Mouse (Mus musculus): Measurements from ENCODE around the gene Nt5dc3.

The Nt5dc3 gene

DNA sequence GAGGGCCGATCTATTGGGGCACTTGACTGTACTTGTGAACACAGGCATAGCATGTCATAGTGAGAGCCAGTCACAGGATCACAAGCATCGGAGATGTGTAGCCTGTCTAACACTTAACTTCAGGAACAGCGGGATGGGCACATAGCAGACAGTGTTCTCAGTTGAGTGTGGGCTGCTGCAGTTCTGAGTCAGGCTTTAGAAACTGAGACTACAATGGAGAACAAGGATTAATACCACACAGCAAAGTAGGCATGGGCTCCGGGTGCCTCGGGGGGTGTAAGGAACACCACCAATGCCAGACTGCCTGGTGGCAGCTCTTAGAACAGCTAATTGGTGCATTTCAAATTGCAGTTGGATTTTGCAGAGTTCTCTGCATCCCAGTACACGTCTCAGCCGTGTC lies 42.2 kb downstream of the Nt5dc3 start:
- DNase-seq: no peak

DNA sequence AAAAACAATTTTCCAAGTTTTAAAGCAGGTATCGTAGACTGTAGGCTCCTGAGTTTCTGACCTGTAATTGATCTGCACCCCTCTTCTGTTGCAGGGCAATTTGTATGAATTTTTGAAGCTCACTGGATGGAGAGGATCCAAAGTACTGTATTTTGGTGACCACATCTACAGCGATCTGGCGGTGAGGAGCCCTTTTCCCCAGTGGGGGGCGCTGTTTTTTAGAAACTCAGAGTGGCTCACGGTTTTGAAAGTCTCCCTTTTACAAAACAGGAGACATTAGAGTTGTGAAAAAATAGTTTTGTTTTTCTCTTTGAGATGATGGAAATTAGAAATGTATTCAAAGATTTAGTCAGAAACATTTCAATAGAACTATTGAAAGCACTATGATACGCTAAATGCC lies 45.3 kb downstream of the Nt5dc3 start:
- no peak for DNase-seq

DNA sequence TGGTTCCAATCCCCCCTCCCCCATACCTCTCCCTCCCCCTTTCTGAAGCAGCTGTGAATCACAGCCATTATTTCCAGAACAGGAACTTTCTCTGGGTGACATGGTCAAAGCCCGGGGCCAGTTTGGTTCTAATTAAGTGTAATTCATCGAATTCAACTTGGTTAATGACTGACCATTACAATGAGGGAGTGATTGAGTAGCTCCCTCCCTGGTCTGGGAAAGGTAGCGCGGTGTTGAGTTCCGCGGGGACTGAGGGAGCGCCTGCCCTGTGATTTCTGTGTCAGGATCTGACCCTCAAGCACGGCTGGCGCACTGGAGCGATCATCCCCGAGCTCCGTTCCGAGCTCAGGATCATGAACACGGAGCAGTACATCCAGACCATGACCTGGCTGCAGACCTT lies 46.1 kb downstream of the Nt5dc3 start:
- no peak for DNase-seq

DNA sequence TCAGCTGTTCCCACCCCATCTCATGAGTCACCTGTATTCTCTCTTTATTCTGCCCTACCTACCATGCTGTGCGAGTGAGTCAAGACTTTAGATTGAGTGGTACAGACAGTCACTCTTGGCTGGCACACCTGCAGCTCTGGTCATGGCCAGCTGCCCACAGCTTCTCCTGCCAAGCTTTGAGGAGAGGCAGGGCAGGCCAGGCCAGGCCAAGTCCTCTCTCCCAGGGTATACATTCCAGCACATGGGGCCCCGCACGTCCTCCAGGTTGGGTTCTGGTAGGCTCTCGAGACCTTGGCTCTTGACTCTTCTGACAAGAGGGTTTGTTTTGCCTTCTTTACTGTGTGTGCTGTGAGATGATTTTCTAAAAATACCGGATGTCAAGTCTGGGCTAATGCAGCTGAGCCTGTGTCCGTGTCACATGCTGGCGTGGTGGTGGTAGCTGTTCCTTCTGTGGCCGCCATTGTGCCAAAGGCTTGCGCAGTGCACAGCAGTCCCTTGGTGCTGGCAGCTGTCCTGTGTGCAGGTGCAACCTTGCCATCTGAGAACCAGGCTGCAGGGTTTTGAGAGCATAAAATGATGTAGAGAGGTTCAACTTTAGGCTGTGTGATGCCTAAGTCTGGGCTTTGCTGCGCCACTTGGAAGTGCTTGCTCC lies 47.2 kb downstream of the Nt5dc3 start:
- DNase-seq: peak; percentile 79

DNA sequence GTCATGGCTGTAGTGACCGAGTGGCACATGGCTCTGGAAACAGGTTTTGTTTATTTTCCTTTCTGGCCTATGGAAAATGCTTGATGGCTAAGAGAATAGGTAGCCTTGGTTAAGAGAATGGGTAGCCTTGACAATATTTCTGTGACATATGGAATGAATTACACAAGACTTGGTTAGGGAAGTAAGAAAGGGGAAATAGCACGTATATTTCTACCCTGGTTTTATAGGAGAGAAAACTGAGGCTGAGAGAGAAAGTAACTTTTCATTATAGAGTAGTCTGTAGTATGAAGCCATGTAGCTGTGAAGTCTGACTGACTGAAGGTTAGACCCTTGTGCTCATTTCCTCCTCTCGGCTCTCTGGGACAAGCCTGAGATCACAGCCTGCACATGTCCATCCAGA lies 48.1 kb downstream of the Nt5dc3 start:
- no peak for DNase-seq

DNA sequence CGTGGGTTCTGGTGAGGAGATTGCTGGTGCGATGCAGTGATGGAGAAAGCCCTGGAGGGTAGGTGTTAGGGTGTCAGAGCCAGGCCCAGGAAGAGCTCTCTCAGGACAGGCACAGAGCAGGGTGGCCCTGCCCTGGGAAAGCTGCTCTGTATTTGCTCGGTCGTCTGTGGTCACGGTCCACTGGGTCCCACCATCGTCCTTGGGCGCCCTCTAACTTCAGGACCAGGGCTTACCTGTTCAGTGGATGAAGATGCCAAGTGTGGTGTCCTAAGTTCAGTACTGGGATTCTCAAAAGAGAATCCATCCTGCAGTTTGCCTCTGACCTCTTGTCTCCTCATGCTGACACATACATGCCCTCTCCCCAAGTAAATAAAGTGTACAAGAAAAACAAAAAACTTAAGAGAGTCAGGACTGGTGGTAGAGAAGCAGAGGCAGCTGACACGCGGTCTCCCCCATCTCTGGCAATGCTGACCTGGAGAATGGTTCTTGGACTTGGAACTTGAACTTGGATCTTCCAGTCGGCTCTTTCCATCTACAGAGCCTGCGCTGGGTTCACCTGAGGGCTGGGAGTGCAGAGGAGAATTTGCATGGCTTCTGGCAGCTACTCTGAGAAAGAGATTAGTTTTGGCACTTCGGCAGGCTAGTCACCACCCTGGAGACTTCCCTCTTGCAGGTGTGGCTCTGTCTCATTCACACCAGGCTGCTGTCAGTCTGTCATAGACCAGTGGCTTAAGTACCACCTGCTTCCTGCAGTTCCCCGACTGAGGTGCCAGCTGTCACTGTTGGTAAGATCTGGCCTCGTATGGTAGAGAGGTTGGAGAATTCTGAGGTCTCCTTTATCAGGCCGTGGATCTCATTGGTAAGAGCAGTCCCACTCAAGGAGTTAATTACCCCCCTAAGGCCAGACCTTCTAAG lies 49.7 kb downstream of the Nt5dc3 start:
- DNase-seq: no peak

DNA sequence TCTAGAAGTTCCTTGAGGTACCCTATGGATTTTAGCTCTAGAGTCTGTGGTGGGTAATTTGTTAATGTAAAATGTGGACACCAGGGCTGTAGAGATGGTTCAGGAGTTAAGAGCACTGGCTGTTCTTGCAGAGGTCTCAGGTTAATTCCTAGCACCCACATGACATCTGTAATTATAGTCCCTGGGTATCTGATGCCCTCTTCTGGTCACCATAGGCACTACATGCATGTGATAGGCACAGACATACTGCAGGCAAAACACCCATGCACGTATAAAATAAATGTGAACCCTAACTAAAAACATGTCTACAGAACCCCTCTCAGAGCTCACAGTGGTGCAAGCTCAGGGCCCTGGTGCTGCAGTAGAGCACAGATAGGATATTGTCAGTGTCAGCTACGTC lies 50.7 kb downstream of the Nt5dc3 start:
- DNase-seq: no peak

DNA sequence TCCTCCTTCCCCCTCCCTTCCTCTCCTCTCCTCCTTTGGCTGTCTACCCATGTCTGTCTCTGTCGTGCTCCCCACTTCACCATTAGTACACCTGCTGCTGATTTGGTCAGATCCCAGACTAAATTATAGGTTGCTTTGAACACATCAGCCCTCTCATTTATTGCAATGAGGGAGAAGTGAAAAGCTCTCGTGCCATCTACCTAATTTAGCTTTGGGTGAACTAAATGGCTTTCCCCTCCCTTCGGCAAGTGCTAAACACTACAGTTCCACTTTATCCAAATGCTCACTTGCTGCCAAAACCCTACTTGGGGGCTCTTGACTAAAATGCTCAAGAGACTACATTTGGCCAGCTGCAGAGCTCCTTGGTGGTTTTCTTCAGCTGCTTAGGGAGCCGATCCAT lies 58.0 kb downstream of the Nt5dc3 start:
- DNase-seq: no peak

DNA sequence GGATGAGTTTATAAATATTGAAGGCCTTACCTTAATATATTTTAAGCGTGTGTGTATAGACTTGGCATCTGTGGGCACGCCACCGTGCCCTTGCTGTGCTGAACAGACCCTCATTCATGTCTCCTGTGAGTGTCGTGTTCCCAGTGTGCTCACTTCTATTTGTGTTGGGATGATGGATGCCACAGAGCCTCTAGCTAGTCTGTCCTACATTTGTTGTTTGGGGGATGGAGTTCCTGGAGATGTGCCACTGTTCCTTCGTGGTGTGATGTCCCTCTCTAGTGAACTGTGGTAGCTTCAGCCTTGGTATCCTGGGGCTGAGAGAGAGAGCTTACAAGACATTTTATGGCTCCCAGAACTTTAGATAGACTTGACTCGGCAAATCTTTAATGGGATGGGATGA lies 60.0 kb downstream of the Nt5dc3 start:
- no peak for DNase-seq

DNA sequence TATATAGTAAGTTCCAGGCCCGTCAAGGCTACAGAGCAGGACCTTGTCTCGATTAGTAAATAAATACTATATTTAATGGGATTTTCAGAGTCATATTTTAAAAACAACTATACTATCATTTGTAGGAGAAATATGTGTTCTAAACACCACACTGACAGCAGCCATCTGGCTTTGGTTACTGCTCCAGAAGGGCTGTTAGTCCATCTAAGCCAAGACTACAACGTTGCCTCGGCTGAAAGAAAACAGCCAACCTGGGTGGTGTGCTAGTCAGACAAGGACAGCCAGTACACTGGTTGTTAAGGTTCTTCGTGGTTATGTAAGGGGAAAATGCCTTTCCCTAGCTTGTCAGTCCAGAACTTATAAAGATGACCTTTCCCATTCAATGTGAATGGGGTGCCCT lies 63.9 kb downstream of the Nt5dc3 start:
- DNase-seq: no peak

DNA sequence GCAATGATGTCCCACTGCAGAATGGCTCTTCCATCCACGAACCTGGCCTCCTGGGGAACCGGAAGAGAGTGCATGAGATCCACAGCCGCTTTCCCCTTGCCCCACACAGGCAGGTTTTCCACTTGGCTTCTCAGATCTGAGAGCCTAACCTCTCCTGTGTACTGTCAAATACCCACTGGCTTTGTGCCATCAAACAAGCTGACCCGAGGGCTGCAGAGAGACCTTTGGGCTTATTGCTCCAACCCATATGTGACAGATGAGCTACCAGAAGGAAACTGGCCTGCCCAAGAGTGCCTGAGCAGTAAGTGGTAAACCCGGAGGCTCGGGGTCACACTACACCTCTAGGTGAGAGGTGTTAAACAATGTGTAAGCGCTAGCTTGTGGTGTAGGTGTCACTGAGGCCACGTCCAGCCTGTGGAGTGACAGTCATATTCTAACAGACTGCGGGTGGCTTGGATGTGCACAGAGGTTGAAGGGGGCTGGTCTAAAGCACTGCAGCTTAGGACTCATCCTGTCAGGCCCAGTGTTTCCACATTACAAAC lies 68.2 kb downstream of the Nt5dc3 start:
- DNase-seq: no peak

DNA sequence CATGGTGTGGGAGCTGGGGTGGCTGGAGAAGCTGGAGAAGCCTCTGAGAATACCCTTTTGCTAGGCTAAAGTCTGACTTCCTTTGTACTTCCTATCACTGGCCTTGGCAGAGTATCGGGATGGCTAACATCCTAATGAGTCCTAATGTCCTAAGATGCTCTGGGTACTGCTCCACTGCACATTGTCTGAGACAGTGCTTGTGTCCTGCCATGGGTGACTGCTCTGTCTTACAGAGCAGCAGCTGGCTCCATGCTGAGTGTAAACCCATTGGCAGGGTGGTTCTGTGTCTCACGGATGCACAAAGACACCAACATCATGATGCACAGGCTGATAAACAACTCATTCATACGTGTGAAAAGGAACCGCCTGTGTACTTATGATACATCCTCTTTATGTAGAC lies 70.3 kb downstream of the Nt5dc3 start:
- DNase-seq: no peak

DNA sequence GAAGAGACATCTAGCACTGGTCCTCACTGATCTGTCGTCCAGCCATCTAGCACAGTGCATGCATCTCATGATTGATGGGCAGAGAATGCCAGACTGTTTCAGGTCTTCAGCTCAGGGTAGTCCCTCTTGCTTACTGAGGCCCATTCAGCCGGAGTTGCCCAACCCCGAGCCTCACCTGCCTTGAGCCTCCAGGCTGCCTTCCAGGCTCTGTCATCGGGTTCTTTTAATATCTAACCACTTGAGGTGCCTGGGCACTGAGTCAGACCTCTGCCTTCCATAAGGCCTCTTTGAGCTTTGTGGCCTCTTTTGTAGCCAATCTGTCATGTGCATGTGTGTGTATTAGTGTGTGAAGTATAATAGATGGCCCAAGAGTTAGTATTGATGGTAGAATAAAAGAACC lies 70.7 kb downstream of the Nt5dc3 start:
- DNase-seq: no peak

DNA sequence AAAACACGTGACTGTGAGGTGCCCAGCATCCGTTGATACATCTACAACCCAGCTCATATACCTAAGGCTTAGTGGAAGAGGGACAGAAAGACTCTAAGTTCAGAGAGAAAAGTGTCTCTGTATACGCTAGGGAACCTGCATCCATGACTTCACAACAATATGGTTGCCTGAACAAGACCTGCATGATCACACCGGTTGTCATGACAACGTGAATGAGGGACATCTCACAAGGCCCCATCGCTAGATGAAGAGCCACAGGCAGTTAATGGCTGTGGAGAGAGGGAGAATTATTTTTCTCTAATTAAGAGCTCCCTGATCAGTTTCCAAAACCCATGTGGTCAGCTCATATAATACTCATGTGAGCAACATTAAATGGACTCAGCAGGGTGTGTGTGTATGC lies 73.4 kb downstream of the Nt5dc3 start:
- DNase-seq: no peak

DNA sequence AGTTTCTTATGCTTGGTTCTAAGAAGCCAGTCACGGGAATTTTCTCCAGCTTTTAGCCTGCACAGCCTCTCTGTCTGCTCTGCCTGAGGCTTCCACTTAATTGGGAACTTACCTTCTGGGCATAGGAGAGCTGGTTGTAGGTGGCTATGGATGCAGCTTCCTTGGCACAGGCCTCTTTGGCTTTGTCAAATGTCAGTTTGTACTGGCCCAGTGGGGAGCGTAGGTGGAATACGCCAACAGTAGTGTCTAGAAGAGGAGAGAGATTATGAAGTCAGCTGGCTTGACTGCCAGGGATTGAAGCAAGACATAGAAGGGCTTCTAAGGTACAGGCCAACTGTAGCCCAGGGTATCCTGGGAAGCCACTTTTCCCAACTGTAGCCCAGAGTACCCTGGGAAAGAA lies 74.6 kb downstream of the Nt5dc3 start:
- no peak for DNase-seq

DNA sequence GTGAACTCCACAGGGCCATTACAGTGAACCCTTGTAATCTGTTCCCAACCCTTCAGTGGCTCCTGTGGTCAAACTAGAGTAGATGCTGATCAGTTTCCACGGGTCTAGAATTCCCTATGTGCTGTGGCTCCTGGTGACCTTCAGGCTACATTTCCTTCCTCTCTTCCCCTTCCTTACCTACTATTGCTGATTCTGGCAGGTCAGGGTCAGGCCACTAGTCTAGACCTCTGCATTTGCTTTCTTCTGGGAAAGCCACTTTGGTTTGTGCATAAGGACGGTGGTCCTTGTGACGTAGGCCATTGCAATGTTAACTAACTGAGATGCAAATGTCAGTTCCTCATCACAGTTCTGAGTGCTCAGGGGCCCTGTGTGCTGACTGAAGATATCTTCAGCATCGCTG lies 81.6 kb downstream of the Nt5dc3 start:
- no peak for DNase-seq

DNA sequence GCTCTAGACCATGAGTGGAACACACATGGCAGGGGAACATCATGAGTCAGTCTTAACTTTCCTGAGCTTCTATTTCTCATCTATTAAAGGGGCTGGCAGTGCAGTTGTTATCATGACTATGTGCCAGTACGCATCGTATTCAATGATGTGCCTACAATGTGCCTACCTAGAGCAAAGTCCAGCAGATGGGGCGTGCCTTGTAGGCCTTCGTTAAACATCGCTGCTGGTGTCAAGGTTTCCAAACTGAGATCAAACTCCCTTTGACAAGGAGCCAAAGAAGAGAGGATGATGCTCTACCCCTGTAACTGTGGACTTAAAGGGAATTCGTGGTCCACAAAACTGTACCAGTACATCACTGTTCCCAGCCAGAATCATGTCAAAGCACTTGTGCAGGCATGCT lies 83.7 kb downstream of the Nt5dc3 start:
- DNase-seq: no peak

DNA sequence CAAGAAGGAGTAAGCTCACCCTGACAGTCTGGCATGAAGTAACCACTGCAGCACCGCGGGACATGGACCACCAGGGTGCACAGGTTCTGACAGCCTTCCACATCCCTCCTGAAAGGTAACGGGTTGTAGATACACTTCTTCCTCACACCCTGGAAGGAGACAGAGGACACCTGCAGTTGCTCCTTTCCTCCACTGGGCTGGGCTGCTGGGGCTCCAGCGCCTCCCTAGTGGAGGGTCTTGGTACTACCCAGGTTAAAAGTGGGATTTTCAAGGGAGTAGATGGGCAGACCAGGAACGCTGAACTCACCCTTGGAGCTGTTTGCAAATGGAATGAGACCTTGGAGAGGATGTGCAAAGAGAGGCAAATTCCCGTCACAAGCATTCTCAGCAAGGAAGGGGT lies 84.6 kb downstream of the Nt5dc3 start:
- no peak for DNase-seq

DNA sequence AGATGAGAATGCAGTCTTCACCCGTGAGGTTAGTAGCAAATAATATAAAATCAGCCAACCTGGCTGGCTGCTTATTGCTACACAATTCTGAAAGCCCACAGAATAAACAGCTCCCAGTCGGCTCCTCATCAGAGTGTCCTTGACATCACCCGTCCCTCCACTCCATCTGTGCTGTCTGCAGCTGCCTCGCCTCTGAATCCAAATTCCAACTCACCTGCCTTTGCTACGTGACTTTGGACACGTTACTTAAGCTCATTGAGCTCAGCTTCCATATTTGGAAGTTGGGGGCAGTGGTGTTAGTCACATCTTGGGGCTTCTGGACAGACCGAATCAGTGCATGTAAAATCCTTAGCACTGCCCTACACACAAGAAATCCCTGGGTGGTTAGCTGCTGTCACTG lies 93.3 kb downstream of the Nt5dc3 start:
- DNase-seq: no peak

DNA sequence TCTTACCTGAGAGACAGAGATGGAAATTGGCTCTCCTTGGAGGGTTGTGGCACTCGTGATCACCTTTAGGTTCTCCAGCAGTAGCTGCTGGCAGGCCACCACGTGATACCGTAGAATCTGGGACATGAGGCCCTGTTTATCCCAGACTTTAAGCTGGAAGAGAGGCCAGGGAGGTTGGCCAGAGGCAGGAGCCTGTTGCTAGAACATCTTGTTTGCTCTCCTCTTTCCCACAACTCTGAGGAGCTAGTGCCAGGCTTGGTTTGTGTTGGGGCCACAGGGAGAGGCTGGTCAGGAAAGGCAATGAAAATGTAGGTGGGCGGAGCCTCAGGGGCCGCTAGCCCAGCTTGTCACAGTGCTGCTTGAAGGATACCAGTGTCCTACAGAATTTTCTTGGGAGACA lies 93.8 kb downstream of the Nt5dc3 start:
- no peak for DNase-seq

DNA sequence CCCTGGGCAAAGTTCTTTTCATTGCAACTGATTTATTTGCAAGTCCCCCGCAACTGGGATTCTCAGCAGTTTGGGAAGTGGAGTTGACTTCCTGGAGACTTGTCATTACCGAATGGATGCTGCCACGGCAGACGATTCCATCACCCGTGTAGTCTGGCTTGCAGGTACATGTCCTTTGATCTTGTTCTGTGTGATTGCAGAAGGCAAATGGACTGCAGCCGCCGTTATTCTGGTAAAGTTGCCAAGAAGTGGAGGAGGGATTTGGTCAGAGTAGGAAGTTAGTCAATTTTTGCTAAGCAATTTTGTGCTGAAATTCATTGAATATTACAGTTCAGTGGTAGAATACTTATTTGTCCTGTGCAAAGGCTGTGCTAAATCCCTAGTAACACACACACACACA lies 99.9 kb downstream of the Nt5dc3 start:
- DNase-seq: no peak

DNA sequence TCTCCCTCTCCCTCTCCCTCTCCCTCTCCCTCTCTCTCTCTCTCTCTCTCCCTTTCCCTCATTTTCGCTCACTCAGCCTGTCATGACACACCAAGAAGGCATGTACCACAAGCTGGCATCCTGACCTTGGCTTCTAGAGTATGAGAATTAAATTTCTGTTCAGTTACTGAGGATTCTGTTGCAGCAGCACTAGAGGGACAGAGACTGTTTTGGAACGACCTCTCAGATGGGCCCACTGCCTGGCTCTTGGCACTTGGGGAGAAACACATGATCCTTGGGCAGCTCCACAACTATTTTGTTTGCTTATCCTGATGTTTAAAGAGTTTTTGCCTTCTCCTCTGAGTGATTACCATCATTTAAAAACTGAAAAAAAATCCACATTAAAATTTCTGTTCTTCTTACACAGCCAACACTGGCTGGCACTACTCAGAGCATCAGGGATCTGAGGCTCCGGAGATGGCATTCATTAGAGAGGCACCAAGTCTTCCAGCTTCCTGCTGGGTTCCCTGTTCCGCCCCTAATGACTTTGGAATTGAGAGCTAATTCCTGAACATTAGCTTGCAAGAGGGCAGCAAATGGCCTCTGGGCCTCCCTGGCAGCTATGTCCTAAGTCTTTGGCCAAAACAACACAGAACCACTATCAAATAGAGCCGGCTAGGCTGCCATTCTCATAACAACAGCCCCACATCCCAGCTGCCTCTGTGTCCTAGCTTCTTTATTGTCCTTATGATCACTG lies 101.4 kb downstream of the Nt5dc3 start:
- peak; percentile 40 for DNase-seq

DNA sequence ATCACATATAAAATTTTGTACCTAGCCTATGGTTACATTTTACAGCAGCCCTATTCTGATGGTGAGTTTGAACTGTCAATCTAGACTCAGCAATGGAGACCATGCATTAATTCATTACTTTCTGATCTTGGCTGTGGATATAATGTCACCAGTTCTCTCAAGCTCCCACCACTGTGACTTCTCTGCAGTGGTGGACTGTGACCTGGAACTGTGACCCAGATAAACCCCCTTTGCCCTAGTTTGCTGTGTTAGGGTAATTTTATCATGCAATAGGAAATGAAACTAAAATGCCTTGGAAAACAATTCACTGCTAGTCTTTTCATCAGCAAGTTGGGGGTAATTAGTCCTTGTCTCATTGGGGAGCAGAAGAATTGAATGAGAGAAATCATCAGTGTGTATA lies 102.6 kb downstream of the Nt5dc3 start:
- DNase-seq: no peak

DNA sequence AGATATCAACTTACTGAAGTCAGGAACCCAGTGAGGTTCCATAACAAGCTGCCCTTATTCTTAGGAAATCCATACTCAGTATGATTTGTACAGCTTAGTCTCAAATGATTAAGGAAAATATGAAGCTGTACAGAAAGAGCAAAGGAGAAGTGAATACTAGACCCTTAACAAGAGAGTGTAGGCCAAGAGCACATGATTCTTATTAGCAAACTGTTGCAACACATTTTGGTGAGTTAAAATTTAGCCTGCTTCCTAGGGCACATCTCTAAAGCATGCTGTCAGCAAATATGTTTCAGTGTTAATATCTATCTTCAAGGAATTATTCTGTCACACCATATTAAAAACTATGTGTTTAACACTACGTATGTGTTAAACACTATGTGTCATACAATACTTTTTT lies 107.6 kb downstream of the Nt5dc3 start:
- no peak for DNase-seq

Measured in cerebellum, adult 11-12 months (tissue).